In the genomic region with DNA sequence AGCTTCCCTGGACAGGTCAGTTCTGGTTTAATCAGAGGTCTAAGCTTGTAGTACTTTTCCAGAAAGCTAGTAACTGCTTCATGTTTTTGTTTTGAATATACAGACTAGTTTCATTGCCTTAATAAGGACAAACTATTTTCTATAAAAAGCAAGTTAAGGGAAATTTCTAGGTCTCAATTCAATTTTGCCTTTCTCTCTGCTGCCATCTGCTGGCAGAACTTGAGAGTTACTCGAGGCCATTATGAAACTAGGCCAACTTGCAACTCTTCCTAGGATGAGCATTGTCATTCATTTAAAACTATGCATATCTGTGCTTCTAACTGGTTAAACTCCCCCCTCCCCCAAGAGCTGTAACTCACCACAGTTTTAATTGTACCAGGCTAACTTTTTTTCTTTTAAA, we compare ENCODE assay signal across 10 mouse cellular contexts. TPM values are rescaled to one million over a fixed set of nuclear protein-coding genes. Genes with fewer than 3 reads are reported as not detected.
DNase-seq lines count a peak whose midpoint lies in the region; ATAC-seq and TF ChIP-seq lines count a peak whose summit lies in the region.
"Had no signal": no experiment of that assay in that cellular context is flagged by ENCODE, and none has a peak within 500 bp of the region (broad histone marks: within the 10 kb centered on the region; RNA-seq: fewer than 3 reads in every experiment).

No protein-coding gene starts in this region.

- DNase-seq in gastrocnemius, adult 2 months, result peak; percentile 48
- DNase-seq in gastrocnemius, adult 8-10 months (ENCODE audit: low spot score in 2 of 2), result no peak
- peak; percentile 61 to 65 for DNase-seq in B cell, adult 2 months
- DNase-seq in adrenal gland, postnatal 14 days, result peak; percentile 82
- peak; percentile 81 for DNase-seq in embryonic facial prominence, embryonic 11.5 days (ENCODE audit: low spot score)
- DNase-seq in layer of hippocampus, adult 9-10 months (ENCODE audit: low spot score), result peak; percentile 61
- DNase-seq in thymus, postnatal 0 days (ENCODE audit: low spot score), result peak; percentile 61

- intact Hi-C loops in gastrocnemius, adult 2 months (cut with DNase I), result no loop called here

- H3K4me3 ChIP-seq in gastrocnemius, adult 2 months, result no peak overlapping the region
- no peak overlapping the region for H3K4me3 ChIP-seq in embryonic facial prominence, embryonic 11.5 days (ENCODE audit: low read depth, low read length)
- H3K4me3 ChIP-seq: limb, embryonic 15.5 days had no signal

- no peaks in the 10 kb centered on the region for H3K27me3 ChIP-seq in embryonic facial prominence, embryonic 11.5 days (ENCODE audit: control insufficient read depth, insufficient read depth, low read length)
- H3K27me3 ChIP-seq: limb, embryonic 15.5 days had no signal

- H3K4me1 ChIP-seq in embryonic facial prominence, embryonic 11.5 days (ENCODE audit: control insufficient read depth, insufficient read depth, low read length), result no peaks in the 10 kb centered on the region

- TF ChIP-seq CTCF in gastrocnemius, adult 2 months (IDR thresholded peaks at IDR 0.05), result peak; percentile 88

- no peaks in the 10 kb centered on the region for H3K9me3 ChIP-seq in embryonic facial prominence, embryonic 11.5 days (replicated peaks; ENCODE audit: control insufficient read depth, low read length)
- H3K9me3 ChIP-seq: limb, embryonic 15.5 days had no signal

- no peak overlapping the region for H3K4me2 ChIP-seq in embryonic facial prominence, embryonic 11.5 days (ENCODE audit: low read depth, low read length)
- H3K4me2 ChIP-seq: limb, embryonic 15.5 days had no signal

- WGBS in embryonic facial prominence, embryonic 11.5 days, result 0% methylated on average over 1 of the region's 1 CpGs

- no peak overlapping the region for H3K9ac ChIP-seq in embryonic facial prominence, embryonic 11.5 days (replicated peaks; ENCODE audit: low read length)
- H3K9ac ChIP-seq: limb, embryonic 15.5 days had no signal

- no peaks in the 10 kb centered on the region for H3K36me3 ChIP-seq in embryonic facial prominence, embryonic 11.5 days (replicated peaks; ENCODE audit: control insufficient read depth, insufficient read depth, low read depth, low read length)

- ATAC-seq in embryonic facial prominence, embryonic 11.5 days (replicated peaks; ENCODE audit: insufficient number of reproducible peaks, low FRiP score, low TSS enrichment, low read depth), result no peak
- ATAC-seq in megakaryocyte progenitor cell, adult 5-6 weeks (replicated peaks; ENCODE audit: poor library complexity), result 0 out of 2 replicates have a peak, but pooled peaks have one; percentile 23

- H3K27ac ChIP-seq in gastrocnemius, adult 2 months, result no peak overlapping the region
- H3K27ac ChIP-seq in embryonic facial prominence, embryonic 11.5 days (replicated peaks; ENCODE audit: low read depth, low read length), result no peak overlapping the region
- H3K27ac ChIP-seq: limb, embryonic 15.5 days had no signal

RNA-seq across cellular contexts. Expression of a gene that starts 29.4 kb away (rescaled TPM):
- total RNA-seq in gastrocnemius, adult 2 months (2021), result not detected
- not detected for total RNA-seq in gastrocnemius, adult 8-10 months (2022)
- 0.53 TPM in 1 of 2 replicates, not detected in the other for total RNA-seq in adrenal gland, postnatal 14 days (2021)
- 0.42 and 1.2 TPM in 2 replicates for polyA plus RNA-seq in embryonic facial prominence, embryonic 11.5 days (2014; fragmentation: Nextera tagmentation; extraction: Ambion mirVana)
- not detected in 2 replicates for total RNA-seq in megakaryocyte progenitor cell, adult 5-6 weeks (2015)
- not detected in 2 replicates for total RNA-seq in megakaryocyte progenitor cell, adult 5-6 weeks (2017)
- 0.09 and 0.13 TPM in 2 replicates for polyA plus RNA-seq in thymus, postnatal 0 days (2015; fragmentation: Nextera tagmentation; extraction: Ambion mirVana)
- polyA plus RNA-seq: testis, adult 2 months had no signal

Comparison
In these comparisons a context has a peak if more than half of its experiments do, and no peak if none do; other contexts are left out.
1. DNase-seq: peak in gastrocnemius, adult 2 months (single experiment), B cell, adult 2 months (2 of 2), adrenal gland, postnatal 14 days (single experiment), embryonic facial prominence, embryonic 11.5 days (single experiment), layer of hippocampus, adult 9-10 months (single experiment) and thymus, postnatal 0 days (single experiment); none in gastrocnemius, adult 8-10 months (0 of 2).